Mouse (Mus musculus) bone marrow, adult 2 months (tissue): ENCODE results near the gene C1qtnf9.

Experiments used
- CTCF ChIP-seq: fragments of 200-500 bp; IDR thresholded peaks from 2 replicates; pipeline ENCODE4 v1.5.1; 2011; ENCODE audit warnings: low read length, control low read depth; ENCODE audit not compliant: control insufficient read depth, insufficient read depth
- POLR2A ChIP-seq: fragments of 200-500 bp; IDR thresholded peaks from 2 replicates; pipeline ENCODE4 v1.6.1; 2011; ENCODE audit warnings: low read depth, mild to moderate bottlenecking, control low read depth, low read length, borderline replicate concordance; ENCODE audit not compliant: control insufficient read depth

DNA sequence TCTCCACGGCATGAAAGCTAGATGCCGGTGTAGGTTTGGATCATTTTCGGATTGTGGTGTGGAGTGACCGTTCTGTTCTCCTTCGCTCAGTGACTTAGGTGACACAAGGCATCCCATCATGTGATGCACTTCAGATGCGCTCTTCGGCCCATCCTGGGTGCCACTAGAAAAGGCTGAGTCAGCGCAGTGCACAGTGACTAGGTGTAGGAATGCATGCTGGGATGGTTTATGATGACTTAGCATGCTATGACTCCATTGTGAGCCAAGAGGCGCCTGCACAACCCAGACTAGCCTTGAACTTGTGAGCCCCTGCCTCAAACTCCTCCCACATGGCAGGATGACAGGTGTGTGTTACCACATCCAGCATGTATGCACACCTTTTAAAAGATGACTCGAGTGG lies 21.8 kb upstream of the C1qtnf9 start:
- no peak for TF ChIP-seq CTCF
- no peak for TF ChIP-seq POLR2A
